Mouse (Mus musculus) CH12.LX (cell line): ENCODE measurements around the gene Gm39566.
A peak's percentile ranks its signal among the peaks of the same experiment; 100 is the strongest.

ENCODE experiments used
- CTCF ChIP-seq, 2 experiments: IDR thresholded peaks in 1 of 2; conservative IDR thresholded peaks in 1 of 2; 2 replicates each; pipeline ENCODE4 v1.5.1; 2011 to 2012; ENCODE audit warnings: low read depth in 2 of 2, low read length in 2 of 2, improper control_type of control experiment in 1 of 2, inconsistent platforms in 1 of 2, mild to moderate bottlenecking in 1 of 2, moderate library complexity in 1 of 2
- EP300 ChIP-seq: IDR thresholded peaks from 2 replicates; pipeline ENCODE4 v1.6.1; 2011; ENCODE audit warnings: low read length, improper control_type of control experiment
- JUND ChIP-seq: conservative IDR thresholded peaks from 2 replicates; pipeline ENCODE4 v1.6.1; 2011; ENCODE audit warnings: low read depth, low read length, improper control_type of control experiment
- KAT2A ChIP-seq: IDR thresholded peaks from 2 replicates; pipeline ENCODE4 v1.6.1; 2012; ENCODE audit warnings: low read length, improper control_type of control experiment, inconsistent platforms; ENCODE audit not compliant: insufficient replicate concordance
- POLR2A ChIP-seq: IDR thresholded peaks from 2 replicates; pipeline ENCODE4 v1.6.1; 2011; ENCODE audit warnings: low read depth, mild to moderate bottlenecking, improper control_type of control experiment, low read length
- TBP ChIP-seq: conservative IDR thresholded peaks from 2 replicates; pipeline ENCODE4 v1.6.1; 2011; ENCODE audit warnings: low read depth, low read length, improper control_type of control experiment
- TCF12 ChIP-seq: IDR thresholded peaks from 2 replicates; pipeline ENCODE4 v1.6.1; 2014; ENCODE audit warnings: low read depth, mild to moderate bottlenecking, inconsistent platforms, low read length, improper control_type of control experiment

GRCm38 (mm10) chr11:69855347-69855746, 40.2 kb upstream of the Gm39566 start:
- TF ChIP-seq KAT2A (no peak), EP300 (no peak), CTCF (conservative IDR thresholded peaks at IDR 0.05 in 1 of 2, IDR thresholded peaks at IDR 0.05 in 1 of 2; ENCODE audit: low read depth in 2 of 2, low read length in 2 of 2) (peak in 1 of 2 experiments; percentile 85; a peak in 2 of 4 replicates), POLR2A (no peak), TBP (no peak), JUND (no peak), TCF12 (no peak)
